In genomic region chr8:61700298-61700697, GRCm38 (mm10) we compare ENCODE assay signal across 9 mouse cellular contexts.
DNase-seq lines count a peak whose midpoint lies in the region; ATAC-seq and TF ChIP-seq lines count a peak whose summit lies in the region.
"Had no signal": no experiment of that assay in that cellular context is flagged by ENCODE, and none has a peak within 500 bp of the region (broad histone marks: within the 10 kb centered on the region; RNA-seq: fewer than 3 reads in every experiment).

No protein-coding gene starts in this region.

- no peak for ATAC-seq in G1E (ENCODE audit: extremely low read depth, insufficient number of reproducible peaks, low FRiP score, poor library complexity, severe bottlenecking)
- ATAC-seq in megakaryocyte progenitor cell, adult 5-6 weeks (replicated peaks; ENCODE audit: poor library complexity) = peak; percentile 91

- H3K4me1 ChIP-seq in G1E (ENCODE audit: insufficient read depth, low read depth, low read length) = no peaks in the 10 kb centered on the region

- no peak overlapping the region for H3K4me3 ChIP-seq in G1E (ENCODE audit: low read depth, low read length)
- H3K4me3 ChIP-seq: embryonic facial prominence, embryonic 15.5 days; limb, embryonic 12.5 days had no signal

- H3K9me3 ChIP-seq in G1E (replicated peaks) = no peaks in the 10 kb centered on the region
- H3K9me3 ChIP-seq: embryonic facial prominence, embryonic 15.5 days; limb, embryonic 12.5 days had no signal

- TF ChIP-seq CTCF in G1E (IDR thresholded peaks at IDR 0.05; ENCODE audit: low read depth, low read length) = 0 out of 2 replicates have a peak, but pooled peaks have one; percentile 4

- H3K36me3 ChIP-seq in G1E (replicated peaks) = no peaks in the 10 kb centered on the region

- DNase-seq in kidney, adult 18-20 months = peak; percentile 35
- no peak for DNase-seq in kidney, adult 11 months
- DNase-seq in G1E (ENCODE audit: low spot score) = no peak
- DNase-seq in c-Kit-positive CD71-positive TER-119-negative erythroid progenitor cells, embryonic 14.5 days (ENCODE audit: low read depth) = peak; percentile 6
- no peak for DNase-seq in urinary bladder, postnatal 25 days (ENCODE audit: low spot score)
- DNase-seq in urinary bladder, postnatal 10 days (ENCODE audit: low spot score) = no peak

- peaks cover 2% of the 10 kb centered on the region; the same call in 1 of the 2 replicates for H3K27me3 ChIP-seq in G1E (ENCODE audit: insufficient read depth, low read length)
- H3K27me3 ChIP-seq: embryonic facial prominence, embryonic 15.5 days; limb, embryonic 12.5 days had no signal

Comparison
In these comparisons a context has a peak if more than half of its experiments do, and no peak if none do; other contexts are left out.
1. DNase-seq: peak in kidney, adult 18-20 months (single experiment) and c-Kit-positive CD71-positive TER-119-negative erythroid progenitor cells, embryonic 14.5 days (single experiment); none in kidney, adult 11 months (single experiment), G1E (single experiment), urinary bladder, postnatal 25 days (single experiment) and urinary bladder, postnatal 10 days (single experiment).